Mouse (Mus musculus): ENCODE data around the gene Gadd45b.

DNA sequence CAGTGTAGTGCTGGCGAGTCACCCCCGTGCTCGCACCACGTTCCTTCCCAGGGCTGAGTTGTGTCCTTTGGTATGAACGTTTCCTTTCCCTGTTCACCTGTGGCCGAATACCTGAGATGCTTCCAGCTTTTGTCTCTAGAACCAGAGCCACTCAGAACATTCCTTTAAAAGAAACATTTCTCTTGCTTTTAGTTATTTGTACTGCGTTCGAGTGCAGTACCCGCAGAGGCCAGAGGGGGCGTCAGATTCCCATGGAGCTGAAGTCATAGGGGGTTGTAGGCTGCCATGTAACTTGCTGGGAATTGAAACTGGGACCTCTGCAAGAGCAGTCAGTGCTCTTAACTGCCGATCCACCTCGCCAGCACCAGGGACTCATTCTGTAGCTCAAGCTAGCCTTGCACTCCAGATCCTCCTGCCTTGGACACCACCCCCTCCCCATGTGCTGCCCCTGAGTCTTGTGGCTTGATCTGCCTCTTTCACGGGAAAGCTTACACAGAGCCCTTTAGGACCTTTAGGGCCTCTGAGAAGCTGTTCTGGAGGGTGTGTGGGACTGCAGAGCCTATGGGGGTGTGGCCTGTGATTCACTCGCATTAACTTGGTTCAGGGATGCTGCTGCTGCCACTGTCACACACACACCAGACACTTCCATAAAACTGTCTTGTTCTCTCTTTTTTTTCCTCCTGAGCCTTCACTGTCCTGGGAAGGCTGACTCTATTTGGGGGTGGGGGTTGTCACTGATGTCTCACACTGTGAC is 17.0 kb downstream of the Gadd45b start:
- no peak for TF ChIP-seq EP300 (IDR thresholded peaks at IDR 0.05; ENCODE audit: low read depth)
- TF ChIP-seq CTCF (IDR thresholded peaks at IDR 0.05; ENCODE audit: low read depth) = peak; percentile 17; the same call in 1 of the 2 replicates

Data from heart, postnatal 0 days (tissue).